Mouse (Mus musculus): ENCODE measurements at regions not wholly inside any gene's neighbourhood (a gene's known extent, or its start where the extent isn't known, plus 50 kb on each side); places are given as distances from the start of the nearest gene placed in this dataset.
A peak's percentile ranks its signal among the peaks of the same experiment; 100 is the strongest.

DNA sequence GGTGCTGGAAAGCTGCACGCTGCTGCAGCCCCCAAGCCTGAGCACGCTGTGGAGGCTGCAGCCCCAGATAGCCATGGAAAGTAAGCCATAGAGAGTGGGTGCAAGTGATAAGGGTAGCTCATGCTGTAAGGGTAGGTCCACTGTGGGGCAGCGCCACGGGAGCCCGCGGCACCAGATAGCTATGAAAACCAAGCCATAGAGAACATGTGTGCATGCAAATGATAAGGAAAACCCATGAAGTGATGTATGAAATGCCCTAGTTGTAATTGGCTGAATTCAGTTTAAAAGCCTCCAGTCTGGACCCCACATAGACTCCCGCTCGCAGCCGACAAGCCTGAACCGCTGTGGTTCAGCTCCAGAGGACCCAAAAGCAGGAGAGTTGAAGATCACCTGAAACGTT is 58.8 kb upstream of the L3mbtl3 start:
- DNase-seq, result no peak

DNA sequence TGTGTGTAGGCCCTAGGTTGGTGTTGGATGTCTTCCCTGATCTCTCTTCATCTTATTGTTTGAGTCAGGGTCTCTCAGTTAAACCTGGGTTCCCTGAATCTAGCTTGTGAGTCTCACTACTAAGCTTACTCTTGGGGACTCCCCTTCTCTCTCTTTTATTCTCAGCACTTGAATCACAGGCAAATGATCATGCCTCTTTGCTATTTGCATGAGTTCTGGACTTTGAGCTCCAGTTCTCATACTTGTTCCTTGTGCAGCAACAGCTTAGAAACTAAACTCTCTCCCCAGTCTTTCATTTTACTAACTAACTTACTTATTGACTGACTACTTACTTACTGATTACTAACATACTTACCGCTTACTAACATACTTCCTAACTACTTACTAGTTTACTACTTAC is 64.9 kb upstream of the L3mbtl3 start:
- DNase-seq, result no peak

DNA sequence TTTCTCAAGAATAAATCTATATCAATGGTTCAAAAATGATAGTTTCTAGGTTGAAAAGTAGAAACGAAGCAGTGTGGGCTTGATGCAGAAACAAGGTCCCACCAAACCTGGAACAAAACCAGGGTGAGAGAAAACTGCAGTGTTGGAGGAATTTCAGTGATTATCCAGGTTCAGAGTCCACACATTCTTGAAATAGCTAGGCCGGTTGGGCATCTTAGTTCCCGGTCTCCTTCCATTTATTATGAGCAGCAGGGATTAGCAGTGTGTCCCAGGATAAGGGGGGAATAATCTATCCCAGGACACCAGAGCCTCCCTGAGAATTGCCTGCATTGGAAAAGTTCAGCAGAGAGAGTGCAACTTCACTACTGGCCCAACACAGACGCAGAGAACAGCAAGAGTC is 108.5 kb upstream of the L3mbtl3 start:
- no peak for DNase-seq

DNA sequence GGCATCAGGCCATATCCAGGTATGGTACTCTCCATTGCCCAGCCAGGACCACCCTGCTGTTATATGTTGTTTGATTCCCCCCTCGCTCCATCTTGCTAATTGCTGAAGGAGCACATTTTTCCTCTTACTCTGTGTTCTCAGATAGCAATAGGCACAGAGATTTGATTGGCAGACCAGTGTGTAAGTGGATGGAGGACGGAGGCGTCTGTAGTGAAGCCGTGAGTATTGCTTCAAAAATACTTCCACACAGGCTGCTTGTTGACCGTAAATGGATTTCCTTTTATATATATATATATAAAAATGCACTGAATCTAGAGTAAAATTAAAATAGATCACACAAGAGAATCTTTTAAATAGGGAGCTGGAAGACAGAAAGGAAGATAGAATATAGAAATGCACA is 115.6 kb upstream of the L3mbtl3 start:
- no peak for DNase-seq

DNA sequence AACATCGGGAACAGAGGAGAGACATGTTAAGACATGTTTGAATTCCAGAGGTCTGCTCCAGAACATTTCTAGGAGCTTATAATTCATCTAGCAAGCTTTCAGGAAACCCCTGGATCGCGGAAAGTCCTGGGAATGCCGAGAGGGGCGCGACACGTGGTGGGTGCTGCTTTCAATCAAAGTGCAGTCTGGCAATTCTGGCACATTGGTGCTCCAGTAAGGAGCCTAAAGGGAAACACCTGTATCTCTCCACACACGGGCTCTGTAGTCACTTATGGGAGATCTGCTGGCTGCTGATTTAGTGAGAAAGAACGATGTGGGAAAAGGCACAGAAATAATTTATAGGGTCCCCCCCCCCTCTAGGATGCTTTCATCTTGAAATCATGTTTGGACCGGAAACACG is 116.4 kb upstream of the L3mbtl3 start:
- no peak for DNase-seq

DNA sequence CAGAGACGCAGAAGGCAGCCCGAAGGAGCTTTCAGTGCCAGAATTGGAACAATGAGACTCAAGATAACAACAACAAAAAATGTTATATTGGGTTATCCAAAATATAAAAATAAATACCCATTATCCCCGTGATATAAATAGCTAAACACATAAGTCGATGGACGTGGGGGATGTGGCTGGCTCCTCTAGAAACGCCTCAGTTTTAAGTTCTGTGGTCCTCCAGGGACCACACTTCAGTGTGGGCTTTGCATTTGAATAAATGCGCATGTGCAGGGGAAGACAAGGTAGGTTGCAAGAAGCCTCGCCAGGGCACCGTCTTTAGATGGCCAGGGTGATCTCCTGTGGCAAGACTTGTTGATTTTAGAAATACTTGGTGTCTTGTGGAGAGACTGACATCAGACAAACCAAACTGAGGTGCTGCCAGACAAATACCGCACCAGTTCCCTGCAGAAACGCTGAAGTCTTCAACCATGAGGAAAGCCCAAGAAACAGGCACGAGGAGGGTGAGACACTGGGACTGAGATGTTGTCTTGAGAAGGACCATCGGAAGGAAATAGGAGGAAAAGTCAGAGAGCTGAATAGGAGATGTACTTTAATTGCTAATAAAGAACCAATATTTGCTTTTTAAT is 117.2 kb upstream of the L3mbtl3 start:
- no peak for DNase-seq

DNA sequence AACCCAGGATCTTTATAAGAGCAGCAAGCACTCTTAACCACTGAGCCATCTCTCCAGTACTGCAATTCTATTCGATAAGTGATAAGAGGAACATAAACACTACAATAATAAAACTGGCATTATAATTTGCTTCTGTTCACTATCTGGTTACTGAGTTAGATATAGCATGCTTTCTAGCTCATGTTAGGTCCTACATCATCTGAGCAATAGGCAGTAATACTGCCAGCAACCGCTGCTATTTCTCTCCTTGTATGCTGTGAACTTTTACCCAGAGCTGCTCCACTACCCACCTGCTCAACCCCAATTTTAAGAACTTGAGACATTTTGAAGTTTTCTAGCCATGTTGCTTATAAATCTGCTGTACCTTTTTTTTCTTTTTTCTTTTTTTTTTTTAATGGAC is 118.0 kb upstream of the L3mbtl3 start:
- DNase-seq, result no peak

DNA sequence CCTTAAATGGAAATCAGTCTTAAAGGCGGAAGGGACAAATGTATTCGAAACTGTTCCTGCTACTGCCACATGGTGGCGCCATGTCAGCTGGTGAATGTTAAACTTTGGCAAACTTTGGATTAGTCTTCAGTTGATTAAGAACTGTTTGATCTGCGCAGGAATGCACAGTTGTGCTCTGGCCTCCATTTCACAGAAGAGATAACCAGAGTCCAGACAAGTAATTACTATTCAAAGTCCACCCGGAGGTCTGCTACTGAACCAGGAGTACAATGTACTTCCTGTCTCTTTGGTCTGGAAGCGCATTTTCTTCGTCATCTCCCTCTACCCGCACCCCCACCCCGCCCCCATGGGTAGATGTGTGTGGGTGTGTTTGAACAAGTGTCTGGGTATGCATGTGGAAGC is 118.6 kb upstream of the L3mbtl3 start:
- peak; percentile 20 for DNase-seq

DNA sequence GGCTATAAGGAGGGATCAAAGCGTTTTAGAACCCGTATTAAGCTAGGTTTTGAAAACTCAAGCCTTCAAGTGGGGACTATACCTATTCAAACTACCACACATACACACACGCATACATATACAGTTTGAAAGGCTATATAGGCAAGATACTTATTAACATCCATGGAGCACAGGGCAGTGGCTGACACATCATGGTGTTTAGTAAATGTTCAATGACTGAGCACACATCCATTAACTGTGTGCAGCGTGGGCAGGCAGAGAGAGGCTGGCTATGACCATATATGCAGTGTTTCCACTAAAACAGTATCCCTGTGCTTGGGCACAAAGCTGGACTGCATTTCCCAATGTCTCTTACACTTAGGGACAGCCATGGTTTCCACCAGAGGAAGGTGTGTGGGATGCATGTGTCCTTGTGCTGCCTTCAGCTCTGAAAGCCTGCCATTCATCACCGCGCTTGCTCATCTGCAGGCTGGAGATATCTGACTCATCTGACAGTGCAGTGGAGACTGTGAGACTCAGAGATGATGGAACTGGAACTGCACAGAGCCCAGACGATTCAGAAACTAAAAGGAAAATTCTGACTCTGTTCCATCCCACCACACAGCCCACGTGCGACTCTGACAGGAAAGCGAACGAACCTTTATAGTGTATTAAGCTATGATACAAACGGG is 124.6 kb upstream of the L3mbtl3 start:
- DNase-seq, result peak; percentile 26

DNA sequence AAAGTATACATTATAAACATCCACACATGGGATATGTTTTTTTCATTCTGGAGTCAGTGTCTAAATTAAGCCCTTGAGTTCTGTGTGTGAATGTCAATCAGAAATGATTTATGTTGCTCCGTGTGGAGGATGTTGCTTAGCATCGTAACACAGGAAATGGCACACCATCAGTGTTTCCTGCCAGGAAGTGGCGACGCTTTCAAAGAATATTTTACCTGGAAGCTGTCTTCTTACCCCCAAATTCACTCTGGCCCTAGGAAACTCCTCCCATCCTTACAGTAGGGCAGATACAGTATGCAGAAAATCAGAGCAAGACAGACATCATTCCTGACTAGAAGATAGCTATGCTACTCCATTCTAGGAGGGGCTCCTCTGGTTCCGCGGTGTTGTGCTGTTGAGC is 145.1 kb upstream of the L3mbtl3 start:
- DNase-seq, result no peak

DNA sequence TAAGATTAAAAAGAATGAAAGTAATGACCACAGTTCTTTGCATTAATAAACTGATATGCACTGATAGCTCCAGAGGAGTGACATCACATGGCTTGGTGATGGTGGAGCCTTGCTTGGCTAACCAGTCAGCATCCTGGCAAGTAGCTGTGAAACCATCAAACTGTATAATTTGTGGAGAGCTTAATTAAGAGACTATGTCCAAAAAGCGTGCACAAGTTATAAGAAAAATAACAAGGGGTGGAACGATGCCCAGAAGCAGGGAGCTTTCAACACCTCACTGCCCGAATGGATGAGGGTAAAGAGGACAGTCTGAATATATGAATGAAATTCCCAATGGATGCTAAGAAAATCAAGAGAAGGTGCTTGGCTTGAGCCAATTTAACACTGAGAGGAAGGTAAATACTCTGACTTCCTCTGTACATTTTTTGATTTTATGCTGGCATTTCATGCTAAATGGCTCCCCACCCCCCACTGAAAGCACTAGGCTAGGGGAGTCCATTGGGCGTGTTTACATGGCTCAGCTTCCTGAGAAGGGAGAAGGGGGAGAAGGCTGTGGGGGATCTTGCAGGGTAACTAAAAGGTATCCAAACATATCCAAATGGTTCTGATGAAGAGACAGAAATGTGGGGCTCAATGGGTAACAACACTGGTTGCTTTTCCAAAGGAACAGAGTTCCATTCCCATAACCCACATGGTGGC is 150.2 kb upstream of the L3mbtl3 start:
- DNase-seq, result no peak

DNA sequence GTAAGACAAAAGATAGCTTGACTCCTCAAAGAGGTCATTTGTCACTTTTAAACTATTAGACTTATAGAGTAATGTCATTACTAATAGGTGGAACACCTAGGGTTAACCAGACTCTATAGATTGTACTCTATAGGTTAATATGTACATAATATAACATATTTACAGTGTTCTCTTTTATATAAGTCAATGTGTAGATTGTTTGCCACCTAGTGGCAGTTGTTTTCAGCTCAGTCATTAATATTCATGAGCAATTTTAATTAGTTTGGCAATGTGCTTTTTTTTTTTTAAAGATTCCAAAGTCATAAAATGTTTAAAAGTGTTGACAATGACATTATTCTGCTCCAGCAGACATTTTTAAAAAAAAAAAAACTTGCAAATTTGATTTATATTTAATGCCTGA is 164.4 kb upstream of the L3mbtl3 start:
- no peak for DNase-seq

DNA sequence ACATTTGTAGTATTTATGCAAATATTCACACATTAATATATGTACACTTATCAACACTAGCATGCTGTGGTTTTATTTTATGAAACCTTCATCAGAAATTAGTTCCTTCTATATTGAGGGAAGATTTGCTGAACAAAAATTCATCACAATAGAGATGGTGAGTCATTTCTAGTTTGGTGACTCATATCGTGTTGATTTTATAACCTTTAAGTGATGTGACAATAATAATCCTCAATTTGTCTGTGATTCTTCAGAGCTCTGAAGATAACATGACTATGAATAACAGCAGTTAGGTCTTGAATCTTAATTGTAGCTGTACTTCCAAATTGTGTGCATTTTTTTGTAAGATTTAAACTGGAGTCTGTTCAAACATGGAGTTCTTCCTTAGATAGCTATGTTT is 168.3 kb upstream of the L3mbtl3 start:
- DNase-seq, result no peak

DNA sequence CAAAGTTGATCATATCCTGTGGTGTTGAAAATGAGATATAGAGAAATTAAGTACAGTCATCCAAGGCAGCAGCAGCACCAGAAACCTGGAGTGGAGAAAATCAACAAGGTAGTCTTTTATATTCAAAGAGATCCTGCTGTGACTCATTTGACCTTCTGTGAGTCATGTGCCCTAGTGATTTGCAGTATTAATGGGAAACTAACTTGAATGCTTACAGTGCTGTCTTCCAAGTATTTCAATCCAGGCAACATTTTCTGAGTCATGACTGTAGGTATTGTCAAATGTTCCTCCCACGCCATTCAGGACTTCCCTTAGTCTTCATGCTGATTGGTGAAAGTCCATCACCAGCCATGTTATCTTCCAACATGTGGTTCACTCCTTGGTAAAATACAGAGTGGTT is 169.0 kb upstream of the L3mbtl3 start:
- DNase-seq, result peak; percentile 11

DNA sequence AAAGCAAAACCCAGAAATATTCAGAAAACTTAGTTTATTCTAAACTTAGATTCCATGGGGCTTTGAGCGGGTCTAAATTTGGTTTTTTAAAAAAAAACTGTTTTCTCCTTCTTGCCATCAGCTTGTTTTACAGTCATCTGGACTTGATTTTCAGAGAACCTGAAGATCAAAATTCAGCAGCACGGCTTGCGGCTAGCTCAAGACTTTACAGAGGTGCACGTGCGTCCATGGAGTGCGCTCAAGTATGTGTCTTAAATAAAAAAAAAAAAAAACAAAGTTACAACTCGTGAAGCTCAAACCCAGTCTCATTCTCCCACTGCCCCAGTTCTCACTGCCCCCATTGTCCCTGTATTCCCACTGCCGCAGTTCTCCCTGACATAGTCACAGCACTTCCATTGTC is 180.5 kb upstream of the L3mbtl3 start:
- no peak for DNase-seq

DNA sequence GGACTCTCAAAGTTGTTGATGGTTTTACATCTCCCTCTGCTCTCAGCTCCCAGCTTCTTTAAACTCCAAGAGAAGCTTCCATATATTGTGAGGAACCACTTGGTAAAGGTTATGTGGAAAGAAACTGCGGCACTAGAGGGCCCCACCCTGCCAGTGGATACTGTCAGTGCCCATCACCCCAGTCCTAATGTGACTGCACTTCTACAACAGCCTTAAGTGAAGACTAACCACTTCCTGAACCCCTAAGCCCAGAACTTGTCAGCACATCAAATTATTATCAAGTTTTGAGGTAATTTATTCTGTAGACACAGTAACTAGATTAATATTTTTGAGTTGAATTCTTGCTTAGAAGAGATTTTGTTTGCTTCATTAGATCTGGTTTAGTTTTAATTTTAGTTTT is 182.3 kb upstream of the L3mbtl3 start:
- no peak for DNase-seq

DNA sequence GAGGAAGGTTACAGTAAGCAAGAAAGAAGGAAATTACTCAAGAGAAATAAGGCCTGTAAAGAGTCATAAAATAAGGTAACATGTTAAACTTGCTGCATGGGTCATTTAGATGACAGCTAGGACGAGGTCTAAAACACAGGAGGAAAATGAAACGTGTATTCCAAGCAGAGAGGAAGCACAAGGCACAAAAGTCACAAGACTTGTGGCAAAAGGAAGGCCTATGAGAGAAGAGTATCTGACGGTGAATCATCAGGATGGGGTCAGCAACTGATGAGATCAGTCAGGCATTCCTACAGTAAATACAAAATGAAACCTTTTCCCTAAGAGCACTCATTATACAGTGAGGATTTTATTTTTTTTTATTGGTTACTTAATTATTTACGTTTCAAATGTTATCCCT is 183.6 kb upstream of the L3mbtl3 start:
- no peak for DNase-seq

DNA sequence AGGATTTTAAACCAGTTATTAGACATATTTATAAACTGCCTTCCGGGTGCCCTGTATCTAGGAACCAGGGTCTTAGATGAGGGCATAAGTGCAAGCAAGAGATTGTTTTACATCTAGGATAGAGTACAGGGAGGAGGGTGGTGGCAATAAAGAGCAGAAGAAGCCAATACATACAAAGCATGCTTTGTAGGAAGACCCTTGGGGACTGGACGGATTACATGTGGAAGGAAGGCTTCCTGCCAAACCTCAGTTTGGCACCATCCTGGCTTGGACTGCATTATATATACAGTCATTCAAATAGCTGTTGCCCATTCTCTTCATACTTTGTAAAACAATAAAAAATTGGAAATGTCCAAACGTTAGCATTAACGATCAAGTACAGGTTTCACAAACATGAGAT is 184.7 kb upstream of the L3mbtl3 start:
- no peak for DNase-seq

DNA sequence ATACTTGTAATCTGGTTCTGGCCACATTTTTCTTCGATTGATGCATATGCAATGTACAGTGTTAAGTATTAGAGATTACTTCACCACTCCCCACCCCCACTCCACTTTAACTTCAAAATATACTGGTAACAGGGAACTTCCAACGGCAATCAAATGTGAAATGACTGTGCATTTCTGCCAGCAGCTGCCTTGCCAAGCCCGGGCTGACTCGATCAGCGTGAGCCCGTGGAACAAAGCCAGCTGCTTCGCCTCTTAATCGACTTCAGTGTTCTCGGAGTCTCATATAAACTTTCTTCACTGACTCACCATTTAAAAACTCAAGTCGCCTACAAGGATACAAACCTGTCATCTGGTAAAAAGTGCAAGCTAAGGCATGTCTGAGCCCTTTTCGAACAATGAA is 188.7 kb upstream of the L3mbtl3 start:
- peak; percentile 3 for DNase-seq

DNA sequence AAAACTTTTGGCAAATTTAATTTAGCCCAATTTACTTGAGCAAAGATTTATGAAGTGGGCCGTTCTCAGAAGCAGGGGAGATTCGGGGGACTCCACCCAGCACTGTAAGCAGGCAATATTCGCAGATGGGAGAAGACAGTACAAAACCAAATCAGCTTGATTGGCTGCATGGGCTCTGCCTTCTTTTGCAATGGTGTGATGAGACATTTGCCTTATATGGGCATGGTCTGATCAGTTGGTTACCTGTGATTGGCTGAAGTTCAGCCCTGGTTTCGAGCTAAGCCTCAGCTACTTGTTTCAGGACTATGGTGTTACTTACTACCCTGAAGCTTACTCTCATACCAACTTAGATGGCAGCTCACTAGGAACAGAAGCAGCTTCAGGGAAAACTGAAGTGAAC is 185.6 kb upstream of the Arhgap18 start:
- DNase-seq, result no peak

DNA sequence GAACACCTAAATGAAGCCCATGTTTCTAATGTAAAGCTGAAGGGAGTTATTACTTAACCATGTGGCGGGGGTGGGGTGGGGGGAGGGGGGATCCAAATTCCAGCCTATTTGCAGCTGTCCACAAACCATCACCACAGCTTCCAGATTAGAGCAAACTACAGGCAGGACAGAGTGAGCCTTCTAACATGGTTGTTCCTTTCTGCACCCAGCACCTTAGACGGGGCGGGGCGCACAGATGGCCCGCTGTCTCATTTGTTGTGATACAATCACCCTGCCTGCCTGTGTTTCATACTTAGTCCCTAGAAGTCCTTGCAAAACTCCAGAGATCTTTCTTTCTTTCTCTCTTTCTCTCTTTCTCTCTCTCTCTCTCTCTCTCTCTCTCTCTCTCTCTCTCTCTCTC is 182.8 kb upstream of the Arhgap18 start:
- no peak for DNase-seq

DNA sequence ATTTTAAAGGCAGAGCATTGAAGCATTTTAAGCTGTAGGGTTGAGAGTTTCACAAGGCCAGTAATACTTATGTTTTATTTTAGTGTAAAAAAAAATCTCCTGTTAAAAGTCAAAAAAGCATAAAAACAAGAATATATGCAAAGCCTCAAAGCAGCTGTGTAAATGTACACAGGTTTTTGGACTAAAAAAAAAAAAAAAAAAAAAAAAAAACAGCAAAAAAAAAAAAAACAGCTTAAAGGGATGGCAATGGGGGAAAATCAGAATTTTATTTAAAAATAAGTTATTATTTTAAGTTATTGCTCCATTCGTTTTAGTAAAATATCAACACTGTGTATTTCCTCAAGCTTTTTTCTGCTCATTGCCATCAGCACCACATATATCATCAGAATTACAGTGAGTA is 181.8 kb upstream of the Arhgap18 start:
- DNase-seq, result no peak

DNA sequence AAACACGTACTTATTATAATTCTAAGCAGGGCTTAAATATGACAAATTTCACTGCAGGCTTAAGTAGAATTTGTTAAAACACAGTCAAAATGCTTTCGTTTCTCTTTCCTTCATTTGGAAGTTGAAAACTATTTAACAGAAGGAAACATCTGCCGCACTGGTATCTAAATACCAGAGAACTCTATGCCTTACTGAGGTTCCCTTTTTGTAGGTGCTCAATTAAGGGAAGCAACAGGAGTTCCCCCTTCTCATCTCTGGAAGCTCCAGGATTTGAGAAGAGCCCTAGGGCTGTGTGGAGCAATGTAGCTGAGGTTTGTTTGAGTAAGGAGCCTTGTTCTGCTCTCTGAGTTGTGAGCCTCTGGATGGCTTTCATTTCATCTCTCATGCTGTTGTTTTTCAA is 177.1 kb upstream of the Arhgap18 start:
- DNase-seq, result no peak

DNA sequence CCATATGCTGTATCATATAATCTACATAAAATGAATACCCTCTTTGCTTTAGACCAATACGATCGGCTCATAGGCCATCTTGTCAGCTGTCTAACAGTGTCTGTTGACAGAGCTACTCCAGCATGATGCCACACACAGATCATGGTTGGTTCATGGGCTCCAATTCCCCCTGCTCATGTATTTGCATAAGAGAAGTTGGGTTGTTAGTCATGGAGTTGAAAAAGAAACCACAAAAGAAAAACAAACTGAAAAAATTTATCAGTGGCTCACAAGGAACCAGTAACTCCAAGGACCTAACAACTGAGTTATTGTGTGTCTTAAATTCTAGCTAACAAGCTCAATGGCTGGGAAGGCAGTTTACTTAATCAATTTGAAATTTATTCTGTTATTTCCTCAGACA is 176.1 kb upstream of the Arhgap18 start:
- no peak for DNase-seq

Data from adrenal gland, adult 8-10 months (tissue).